Mouse (Mus musculus) monocyte, adult 5-6 weeks (primary cell): Measurements from ENCODE around the gene Extl2. TPM values are rescaled to one million over a fixed set of nuclear protein-coding genes. Genes with fewer than 3 reads are reported as not detected.

ENCODE experiments used
- ATAC-seq: fragments of 153-309, 156-312 bp; replicated peaks from 2 replicates; pipeline ENCODE4 v1.8.0; 2017; ENCODE audit warnings: mild to moderate bottlenecking; ENCODE audit not compliant: low TSS enrichment, insufficient number of reproducible peaks, severe bottlenecking, poor library complexity, low FRiP score
- total RNA-seq: library from RNA; stranded (forward); fragments of 200-1000, 200-491, 200-594 nt; gene quantifications from 3 replicates; pipeline ENCODE4 v1.2.3, GENCODE M21; 2017

Gene Extl2
- total RNA-seq, 1 experiment from 2014 or later: 6.3 TPM

DNA sequence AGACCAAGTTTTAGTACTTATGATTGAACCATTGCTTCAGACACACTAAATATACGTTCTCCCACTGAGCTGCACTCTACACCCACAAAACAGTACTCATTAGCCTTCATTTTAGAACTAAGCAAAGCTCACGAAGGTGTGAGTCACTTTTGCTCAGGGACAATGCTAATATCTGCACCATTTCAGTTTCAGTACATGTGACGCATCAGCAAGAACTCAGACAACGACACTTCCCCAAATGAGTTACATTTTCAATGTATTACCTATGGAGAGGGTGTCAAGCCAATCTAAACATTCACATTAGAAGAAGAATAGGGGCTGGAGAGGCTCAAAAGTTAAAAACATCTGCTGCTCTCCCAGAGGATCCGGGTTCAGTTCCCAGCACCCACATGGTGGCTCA is 10.3 kb upstream of the Extl2 start:
- no peak; the same call in 1 of the 2 replicates for ATAC-seq

DNA sequence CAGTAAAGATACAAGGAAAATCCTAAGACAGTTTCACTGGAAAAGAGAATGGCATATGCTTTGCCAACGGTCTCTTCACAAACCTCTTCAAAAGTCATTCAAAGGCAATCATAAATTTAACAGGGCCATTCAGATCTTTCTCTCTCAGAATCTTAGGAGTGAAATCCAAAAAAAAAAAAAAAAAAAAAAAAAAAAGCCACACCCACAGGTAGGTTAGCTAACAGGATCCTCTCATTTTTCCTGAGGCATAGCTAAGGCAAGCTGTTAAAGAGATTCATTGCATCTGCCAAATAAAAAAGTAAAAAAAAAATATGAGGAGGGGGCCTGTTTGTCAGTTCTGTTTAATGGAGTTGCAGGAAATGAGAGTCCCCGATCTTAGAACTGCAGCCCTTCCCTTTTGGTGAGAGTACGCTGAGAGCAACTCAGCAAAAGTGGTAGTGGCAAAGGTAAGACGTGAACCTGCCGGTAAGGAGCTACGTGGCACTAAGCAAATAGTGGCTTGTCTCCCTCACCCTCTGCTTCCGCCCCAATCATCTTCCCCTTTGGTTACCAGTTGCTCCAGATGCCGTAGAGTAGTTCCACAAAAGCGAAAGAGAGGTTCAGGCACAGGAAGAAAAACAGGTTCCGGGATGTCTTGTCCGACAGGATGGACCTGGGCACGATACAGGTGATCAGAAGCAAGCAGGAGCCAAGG is 831 bp upstream of the Extl2 start:
- peak; percentile 66 for ATAC-seq

DNA sequence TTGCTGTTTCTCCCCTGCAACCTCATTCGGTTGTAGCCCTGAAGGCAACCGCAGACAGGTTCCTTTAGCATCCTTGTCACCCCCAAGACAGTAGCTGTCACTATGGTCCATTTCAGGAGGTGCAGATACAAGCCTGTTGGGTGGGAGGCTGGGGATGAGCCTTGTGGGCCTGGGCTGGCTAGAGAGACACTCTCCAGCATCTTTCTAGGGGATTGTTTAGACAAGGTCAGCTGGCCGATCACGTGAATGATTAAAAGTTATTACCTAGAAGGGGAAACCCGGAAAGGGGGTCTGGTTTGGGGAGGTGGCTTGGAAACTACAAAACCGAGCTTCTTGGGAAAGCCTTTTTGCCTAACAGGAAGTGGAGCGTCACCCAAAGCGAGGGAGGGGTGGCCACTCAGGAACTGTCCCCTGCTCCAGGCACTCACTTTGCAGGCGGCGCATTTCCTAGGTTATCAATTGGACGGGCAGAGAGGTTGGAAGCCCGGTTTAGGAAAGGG is 729 bp downstream of the Extl2 start:
- peak; percentile 32 for ATAC-seq

DNA sequence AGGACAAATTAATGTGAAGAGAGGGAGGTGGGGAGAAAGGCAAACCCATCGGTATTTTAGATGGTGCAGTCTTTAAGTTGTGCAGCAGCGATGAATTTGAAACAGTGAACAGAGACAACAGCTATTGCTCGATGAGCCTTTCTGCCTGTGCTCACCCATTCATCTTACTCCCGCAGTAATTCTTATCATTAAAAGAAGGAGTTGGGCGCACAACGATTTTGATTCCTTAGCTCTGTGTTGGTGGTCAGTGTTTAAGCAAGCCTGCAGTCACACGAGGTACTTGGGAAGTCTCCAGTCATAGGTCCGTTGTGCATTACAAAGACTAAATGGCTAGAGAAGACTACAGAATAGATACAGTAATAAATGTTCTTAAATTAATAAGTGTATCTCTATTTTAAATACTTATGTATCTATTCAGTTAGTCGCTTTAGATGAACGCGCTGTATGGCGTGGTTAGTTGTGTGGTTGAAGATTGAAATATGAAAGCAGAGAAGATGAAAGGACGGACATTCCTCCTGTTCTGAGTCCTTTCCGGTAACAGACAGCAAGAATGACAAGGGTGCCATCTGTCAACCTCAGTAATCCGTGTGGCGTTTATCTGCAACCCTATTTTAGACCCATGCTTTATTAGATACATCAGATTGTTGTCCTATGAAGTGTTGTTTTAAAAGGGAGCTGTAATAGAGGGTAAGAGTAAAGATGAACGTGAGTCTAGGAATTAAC is 2.5 kb downstream of the Extl2 start:
- no peak for ATAC-seq

GRCm38 (mm10) chr3:116014901-116015300 is 7.6 kb downstream of the Extl2 start:
- no peak for ATAC-seq

DNA sequence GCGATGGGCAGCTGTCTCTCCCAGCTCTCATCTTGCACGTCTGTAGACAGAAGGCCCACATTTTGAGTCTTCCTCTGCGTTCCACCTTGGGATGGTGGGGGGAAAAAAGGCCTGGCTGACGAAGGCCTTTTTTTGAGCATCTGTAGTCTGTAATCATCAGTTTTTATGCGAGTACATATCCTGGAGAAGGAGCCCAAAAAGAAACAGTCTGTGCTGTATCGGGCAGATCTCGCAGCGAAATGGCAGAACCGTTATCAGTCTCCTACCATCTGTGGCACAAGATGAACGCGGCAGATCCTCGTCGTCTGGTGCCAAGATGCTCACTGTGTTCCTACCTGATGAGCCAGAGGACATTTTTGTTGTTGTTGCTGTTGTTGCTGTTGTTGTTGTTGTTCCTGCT is 8.9 kb downstream of the Extl2 start:
- no peak for ATAC-seq

DNA sequence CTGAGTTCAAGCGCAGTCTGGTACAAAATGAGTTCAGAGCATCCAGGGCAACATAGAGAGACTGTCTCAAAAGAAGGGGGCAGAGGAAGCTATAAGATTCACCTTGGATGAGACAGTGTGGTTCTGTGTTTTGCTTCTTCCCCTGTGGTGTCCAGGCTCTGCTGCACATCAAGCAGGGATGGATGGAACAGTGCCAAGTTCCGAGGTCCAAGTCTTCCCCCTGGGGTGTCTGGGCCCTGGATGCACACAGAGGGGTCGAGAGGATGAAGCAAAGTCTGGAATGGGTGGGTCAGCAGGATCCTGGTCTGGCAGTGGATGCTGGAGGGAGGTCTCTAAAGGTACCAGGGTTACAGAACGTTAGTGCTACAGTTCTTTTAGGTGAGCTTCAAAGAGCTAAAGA is 11.3 kb downstream of the Extl2 start:
- no peak for ATAC-seq

- ATAC-seq: no peak
Measured at GRCm38 (mm10) chr3:116019136-116019535, 11.9 kb downstream of the Extl2 start.

GRCm38 (mm10) chr3:116024236-116024635 is 17.0 kb downstream of the Extl2 start:
- ATAC-seq: no peak

DNA sequence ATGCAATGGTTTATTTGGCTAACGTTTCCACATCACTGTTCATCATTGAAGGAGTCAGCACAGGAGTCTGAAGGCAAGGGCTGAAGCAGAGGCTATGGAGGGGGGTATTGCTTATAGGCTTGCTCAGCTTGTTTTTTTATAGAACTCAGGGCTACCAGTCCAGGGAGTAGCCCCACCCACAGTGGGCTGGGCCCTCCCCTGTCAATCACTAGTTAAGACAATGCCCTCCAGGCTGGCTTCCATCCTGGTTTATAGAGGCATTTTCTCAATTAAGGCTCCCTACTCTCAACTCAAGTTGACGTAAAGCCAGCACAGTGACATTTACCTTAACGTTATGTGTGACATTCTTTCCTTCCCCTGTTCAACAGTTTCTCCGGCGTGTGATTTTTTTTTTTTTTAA is 17.4 kb downstream of the Extl2 start:
- no peak for ATAC-seq

DNA sequence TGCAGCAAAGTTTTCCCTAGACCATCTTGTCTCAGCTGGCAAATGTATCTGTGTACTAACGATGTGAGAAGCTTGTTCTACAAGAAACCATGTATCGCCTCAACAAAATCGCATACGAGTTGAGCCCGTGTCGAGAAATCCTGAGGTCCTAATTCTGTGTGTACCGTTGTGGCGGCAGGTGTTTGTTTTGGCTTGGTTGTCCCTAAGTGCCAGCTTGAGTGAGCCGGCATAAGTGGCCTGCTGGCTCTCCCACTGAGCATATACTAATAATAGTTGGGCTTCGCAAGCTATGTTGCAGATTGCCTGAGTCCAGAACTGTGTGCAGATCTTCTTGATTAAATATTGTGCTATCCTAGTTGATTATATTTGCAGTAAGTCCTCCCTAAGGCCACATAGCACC is 18.4 kb downstream of the Extl2 start:
- ATAC-seq: no peak

DNA sequence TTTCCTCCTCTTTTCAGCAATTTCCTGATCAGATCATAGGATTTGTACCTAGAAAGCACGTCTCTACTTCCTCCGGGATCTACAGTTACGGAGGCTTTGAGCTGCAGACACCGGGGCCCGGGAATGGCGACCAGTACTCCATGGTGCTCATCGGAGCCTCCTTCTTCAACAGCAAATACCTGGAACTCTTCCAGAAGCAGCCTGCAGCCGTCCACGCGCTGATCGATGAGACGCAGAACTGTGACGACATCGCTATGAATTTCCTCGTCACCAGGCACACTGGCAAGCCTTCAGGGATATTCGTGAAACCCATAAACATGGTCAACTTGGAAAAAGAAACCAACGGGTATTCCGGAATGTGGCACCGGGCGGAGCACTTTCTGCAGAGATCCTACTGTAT is 19.7 kb downstream of the Extl2 start:
- no peak for ATAC-seq

- no peak for ATAC-seq
Measured at GRCm38 (mm10) chr3:116030152-116030788, 23.0 kb downstream of the Extl2 start.

GRCm38 (mm10) chr3:116033218-116033870 is 26.1 kb downstream of the Extl2 start:
- no peak for ATAC-seq

DNA sequence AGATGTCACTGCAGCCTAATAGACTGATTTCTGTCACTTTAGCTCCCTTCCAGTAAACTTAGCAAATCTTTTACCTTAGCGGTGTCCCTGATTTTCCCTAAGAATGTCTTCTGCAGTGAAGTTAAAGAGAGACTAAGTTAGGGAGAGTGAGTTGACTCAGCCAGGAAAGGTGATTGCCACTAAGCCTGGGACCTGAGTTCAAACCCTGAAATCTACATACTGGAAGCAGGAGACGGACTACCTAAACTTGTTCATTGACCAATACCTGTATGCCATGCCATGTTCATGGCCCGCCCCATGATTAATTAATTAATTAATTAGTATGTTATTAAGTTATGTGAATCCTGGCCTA is 26.6 kb downstream of the Extl2 start:
- ATAC-seq: no peak

GRCm38 (mm10) chr3:116040776-116041175 is 33.5 kb downstream of the Extl2 start:
- ATAC-seq: no peak

DNA sequence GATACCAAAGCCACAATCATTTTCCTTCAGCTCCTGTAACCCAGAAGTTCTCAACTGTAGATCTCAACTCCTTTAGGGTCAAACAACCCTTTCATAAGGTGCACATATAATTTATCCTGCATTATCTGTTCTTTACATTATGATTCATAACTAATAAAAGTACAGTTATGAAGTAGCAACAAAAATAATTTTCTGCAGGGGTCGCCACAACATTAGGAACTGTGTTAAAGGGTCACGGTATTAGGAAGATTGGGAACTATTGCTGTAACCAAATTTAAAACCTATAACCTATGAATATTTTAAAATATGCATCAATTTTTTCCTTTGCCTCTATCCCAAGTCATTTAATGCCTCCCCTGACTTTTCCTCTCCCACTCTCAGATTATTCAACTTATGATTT is 38.7 kb downstream of the Extl2 start:
- ATAC-seq: no peak

GRCm38 (mm10) chr3:116047034-116047433 is 39.8 kb downstream of the Extl2 start:
- ATAC-seq: no peak

GRCm38 (mm10) chr3:116057078-116057477 is 49.8 kb downstream of the Extl2 start:
- no peak for ATAC-seq
